Mouse (Mus musculus) thymus, adult 2 months (tissue): Measurements from ENCODE around the gene Dnaja1.

Experiments used
- CTCF ChIP-seq: fragments of 200-500 bp; IDR thresholded peaks from 2 replicates; pipeline ENCODE4 v1.5.1; 2012; ENCODE audit warnings: mild to moderate bottlenecking, control low read depth, low read length, moderate library complexity, borderline replicate concordance; ENCODE audit not compliant: control insufficient read depth, poor library complexity, insufficient read depth; ENCODE audit errors: extremely low read depth
- POLR2A ChIP-seq: fragments of 200-500 bp; IDR thresholded peaks from 2 replicates; pipeline ENCODE4 v1.6.1; 2012; ENCODE audit warnings: mild to moderate bottlenecking, low read length, control low read depth, moderate library complexity; ENCODE audit not compliant: control insufficient read depth, poor library complexity, insufficient read depth; ENCODE audit errors: extremely low read depth

DNA sequence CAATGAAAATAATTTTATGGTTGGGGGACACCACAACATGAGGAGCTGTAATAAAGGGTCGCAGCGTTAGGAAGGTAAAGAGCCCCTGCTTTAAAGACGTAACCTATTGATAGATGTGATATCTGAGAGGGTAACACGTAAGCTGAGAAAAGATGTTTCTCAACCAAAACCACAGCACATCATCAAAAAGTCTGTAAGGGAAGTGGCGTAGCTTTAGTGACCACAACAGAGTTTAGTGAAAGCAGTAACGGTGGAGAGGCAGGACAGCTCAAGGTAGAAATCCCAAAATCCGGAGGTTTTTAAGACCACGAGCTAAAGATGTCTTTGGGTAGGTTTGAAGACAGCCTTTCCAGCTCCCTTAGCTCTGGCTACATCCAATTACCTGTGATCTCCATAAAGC is 1.0 kb upstream of the Dnaja1 start:
- no peak for TF ChIP-seq CTCF
- no peak for TF ChIP-seq POLR2A
